Mouse (Mus musculus) midbrain, embryonic 10.5 days (tissue): Measurements from ENCODE around the gene Pafah2. TPM values are rescaled to one million over a fixed set of nuclear protein-coding genes. Genes with fewer than 3 reads are reported as not detected.
A peak's percentile ranks its signal among the peaks of the same experiment; 100 is the strongest.

Source experiments
- DNase-seq: peaks from one replicate; pipeline ENCODE4 v3.0.0-alpha.2; 2017; ENCODE audit warnings: low spot score
- H3K27ac ChIP-seq: fragments of 300-500 bp; sonication (generic); replicated peaks from 2 replicates; pipeline ENCODE4 v1.5.1; 2016; ENCODE audit warnings: mild to moderate bottlenecking
- H3K27me3 ChIP-seq: fragments of 300-500 bp; sonication (generic); 2 replicates; pipeline ENCODE4 v1.6.1; 2016; ENCODE audit warnings: low read depth, mild to moderate bottlenecking; ENCODE audit not compliant: poor library complexity, severe bottlenecking
- H3K36me3 ChIP-seq: fragments of 300-500 bp; sonication (generic); 2 replicates; pipeline ENCODE4 v1.6.1; 2016; ENCODE audit warnings: mild to moderate bottlenecking, moderate library complexity
- H3K4me1 ChIP-seq: fragments of 300-500 bp; sonication (generic); 2 replicates; pipeline ENCODE4 v1.6.1; 2016
- H3K4me3 ChIP-seq: fragments of 300-500 bp; sonication (generic); 2 replicates; pipeline ENCODE4 v1.5.1; 2016; ENCODE audit warnings: mild to moderate bottlenecking, moderate library complexity
- H3K9me3 ChIP-seq: fragments of 300-500 bp; sonication (generic); replicated peaks from 2 replicates; pipeline ENCODE4 v1.6.1; 2016; ENCODE audit warnings: mild to moderate bottlenecking
- WGBS: fragments of 180-500 bp; shearing (Covaris S2); methylation state at CpG from one replicate; pipeline ENCODE4 v1.1.7; 2016; 5-methylcytosine and 5-hydroxymethylcytosine counted together
- polyA plus RNA-seq: library from polyadenylated mRNA; unstranded; fragments of >200 nt; fragmentation: Nextera tagmentation; extraction: Ambion mirVana; gene quantifications from 2 replicates; pipeline ENCODE4 v1.2.1, GENCODE M21; 2016

Gene Pafah2
- polyA plus RNA-seq, 1 experiment from 2014 or later: 7.2 TPM

GRCm38 (mm10) chr4:134436659-134437058 is 40.5 kb downstream of the Pafah2 start:
- Histone ChIP-seq H3K4me3 (no peak overlapping the region), H3K9me3 (no peaks in the 10 kb centered on the region), H3K27me3 (no peaks in the 10 kb centered on the region), H3K27ac (0 out of 2 replicates have a peak overlapping the region, but pooled peaks have one; percentile 29), H3K36me3 (no peaks in the 10 kb centered on the region), H3K4me1 (peaks cover 15% of the 10 kb centered on the region)
- 73% methylated on average over 10 of the region's 10 CpGs for WGBS
- DNase-seq: no peak

GRCm38 (mm10) chr4:134439119-134439518 is 43.0 kb downstream of the Pafah2 start:
- WGBS: 71% methylated on average over 3 of the region's 3 CpGs
- H3K4me1 ChIP-seq: peaks cover 19% of the 10 kb centered on the region
- DNase-seq: no peak
- no peak overlapping the region for H3K27ac ChIP-seq
- H3K27me3 ChIP-seq: no peaks in the 10 kb centered on the region
- 0 out of 2 replicates have a peak, but pooled peaks cover 5% of the 10 kb centered on the region for H3K9me3 ChIP-seq
- no peaks in the 10 kb centered on the region for H3K36me3 ChIP-seq
- H3K4me3 ChIP-seq: no peak overlapping the region

- no peak overlapping the region for H3K4me3 ChIP-seq
- peaks cover 16% of the 10 kb centered on the region for H3K4me1 ChIP-seq
- no peak for DNase-seq
- no peaks in the 10 kb centered on the region for H3K27me3 ChIP-seq
- no peaks in the 10 kb centered on the region for H3K36me3 ChIP-seq
- H3K27ac ChIP-seq: no peak overlapping the region
- H3K9me3 ChIP-seq: 0 out of 2 replicates have a peak, but pooled peaks cover 5% of the 10 kb centered on the region
- 95% methylated on average over 4 of the region's 4 CpGs for WGBS
These were observed 43.8 kb downstream of the Pafah2 start for GRCm38 (mm10) chr4:134439919-134440318.

- Histone ChIP-seq H3K36me3 (no peaks in the 10 kb centered on the region), H3K9me3 (0 out of 2 replicates have a peak, but pooled peaks cover 5% of the 10 kb centered on the region), H3K4me1 (peaks cover 16% of the 10 kb centered on the region), H3K27me3 (no peaks in the 10 kb centered on the region), H3K27ac (no peak overlapping the region), H3K4me3 (no peak overlapping the region)
- DNase-seq: no peak
- 89% methylated on average over 4 of the region's 4 CpGs for WGBS
These were observed 46.1 kb downstream of the Pafah2 start for GRCm38 (mm10) chr4:134442216-134442615.

GRCm38 (mm10) chr4:134443589-134443988 is 47.5 kb downstream of the Pafah2 start:
- 0 out of 2 replicates have a peak, but pooled peaks cover 5% of the 10 kb centered on the region for H3K9me3 ChIP-seq
- DNase-seq: no peak
- peak overlapping the region; percentile 49; the same call in 1 of the 2 replicates for H3K27ac ChIP-seq

GRCm38 (mm10) chr4:134444949-134445348 is 48.8 kb downstream of the Pafah2 start:
- Histone ChIP-seq H3K36me3 (no peaks in the 10 kb centered on the region), H3K4me1 (peaks cover 39% of the 10 kb centered on the region), H3K27ac (no peak overlapping the region), H3K27me3 (peaks cover 21% of the 10 kb centered on the region), H3K9me3 (0 out of 2 replicates have a peak, but pooled peaks cover 5% of the 10 kb centered on the region), H3K4me3 (no peak overlapping the region)
- no peak for DNase-seq
- WGBS: 75% methylated on average over 7 of the region's 7 CpGs

More at GRCm38 (mm10) chr4:134443589-134443988, 47.5 kb downstream of the Pafah2 start:
- H3K27me3 ChIP-seq: peaks cover 12% of the 10 kb centered on the region
- WGBS: 61% methylated on average over 7 of the region's 7 CpGs
- H3K36me3 ChIP-seq: no peaks in the 10 kb centered on the region
- H3K4me1 ChIP-seq: peaks cover 26% of the 10 kb centered on the region
- H3K4me3 ChIP-seq: no peak overlapping the region

- Histone ChIP-seq H3K36me3 (no peaks in the 10 kb centered on the region), H3K4me3 (no peak overlapping the region), H3K27ac (peak overlapping the region; percentile 38; the same call in 1 of the 2 replicates), H3K9me3 (0 out of 2 replicates have a peak, but pooled peaks cover 5% of the 10 kb centered on the region), H3K27me3 (peaks cover 23% of the 10 kb centered on the region), H3K4me1 (peaks cover 45% of the 10 kb centered on the region)
- no peak for DNase-seq
- 67% methylated on average over 1 of the region's 1 CpGs for WGBS
These were observed 49.4 kb downstream of the Pafah2 start for GRCm38 (mm10) chr4:134445489-134445888.

GRCm38 (mm10) chr4:134447966-134448365 is 51.8 kb downstream of the Pafah2 start:
- H3K27me3 ChIP-seq: peaks cover 42% of the 10 kb centered on the region

GRCm38 (mm10) chr4:134449595-134450391 is 53.7 kb downstream of the Pafah2 start:
- WGBS: 12% methylated on average over 13 of the region's 13 CpGs
- H3K9me3 ChIP-seq: no peaks in the 10 kb centered on the region
- H3K27me3 ChIP-seq: peaks cover 60% of the 10 kb centered on the region
- peak; percentile 71 for DNase-seq
- H3K4me1 ChIP-seq: peaks cover 64% of the 10 kb centered on the region
- H3K4me3 ChIP-seq: peak overlapping the region; percentile 27
- no peaks in the 10 kb centered on the region for H3K36me3 ChIP-seq
- peak overlapping the region; percentile 83 for H3K27ac ChIP-seq

More at GRCm38 (mm10) chr4:134447966-134448365, 51.8 kb downstream of the Pafah2 start:
- DNase-seq: no peak
- Histone ChIP-seq H3K36me3 (no peaks in the 10 kb centered on the region), H3K9me3 (0 out of 2 replicates have a peak, but pooled peaks cover 1% of the 10 kb centered on the region), H3K4me3 (no peak overlapping the region), H3K4me1 (peaks cover 56% of the 10 kb centered on the region), H3K27ac (no peak overlapping the region)
- 52% methylated on average over 23 of the region's 23 CpGs for WGBS

- DNase-seq: peak; percentile 48
- peak overlapping the region; percentile 83 for H3K27ac ChIP-seq
- WGBS: 17% methylated on average over 20 of the region's 20 CpGs
These were observed 54.5 kb downstream of the Pafah2 start for GRCm38 (mm10) chr4:134450392-134451195.

GRCm38 (mm10) chr4:134451484-134451883 is 55.4 kb downstream of the Pafah2 start:
- Histone ChIP-seq H3K4me3 (no peak overlapping the region), H3K4me1 (peaks cover 68% of the 10 kb centered on the region), H3K27me3 (peaks cover 67% of the 10 kb centered on the region), H3K36me3 (no peaks in the 10 kb centered on the region), H3K9me3 (no peaks in the 10 kb centered on the region), H3K27ac (peak overlapping the region; percentile 83; the same call in 1 of the 2 replicates)
- DNase-seq: no peak
- 77% methylated on average over 9 of the region's 9 CpGs for WGBS

More at GRCm38 (mm10) chr4:134450392-134451195, 54.5 kb downstream of the Pafah2 start:
- Histone ChIP-seq H3K9me3 (no peaks in the 10 kb centered on the region), H3K27me3 (peaks cover 67% of the 10 kb centered on the region), H3K4me3 (peak overlapping the region; percentile 27), H3K36me3 (no peaks in the 10 kb centered on the region), H3K4me1 (peaks cover 71% of the 10 kb centered on the region)

- H3K4me3 ChIP-seq: peak overlapping the region; percentile 40
- 25% methylated on average over 34 of the region's 34 CpGs for WGBS
These were observed 57.7 kb downstream of the Pafah2 start for GRCm38 (mm10) chr4:134453619-134454400.

More at GRCm38 (mm10) chr4:134453619-134454400, 57.7 kb downstream of the Pafah2 start:
- DNase-seq: peak; percentile 53
- H3K9me3 ChIP-seq: no peaks in the 10 kb centered on the region
- no peaks in the 10 kb centered on the region for H3K36me3 ChIP-seq
- H3K27ac ChIP-seq: peak overlapping the region; percentile 75
- H3K27me3 ChIP-seq: peaks cover 52% of the 10 kb centered on the region
- peaks cover 62% of the 10 kb centered on the region for H3K4me1 ChIP-seq
